Mouse (Mus musculus): ENCODE data around the gene Pced1b. TPM values are rescaled to one million over a fixed set of nuclear protein-coding genes. Genes with fewer than 3 reads are reported as not detected.

The Pced1b gene
- total and polyA plus RNA-seq, 2 experiments from 2014 or later, result 0.89 to 2.6 TPM

DNA sequence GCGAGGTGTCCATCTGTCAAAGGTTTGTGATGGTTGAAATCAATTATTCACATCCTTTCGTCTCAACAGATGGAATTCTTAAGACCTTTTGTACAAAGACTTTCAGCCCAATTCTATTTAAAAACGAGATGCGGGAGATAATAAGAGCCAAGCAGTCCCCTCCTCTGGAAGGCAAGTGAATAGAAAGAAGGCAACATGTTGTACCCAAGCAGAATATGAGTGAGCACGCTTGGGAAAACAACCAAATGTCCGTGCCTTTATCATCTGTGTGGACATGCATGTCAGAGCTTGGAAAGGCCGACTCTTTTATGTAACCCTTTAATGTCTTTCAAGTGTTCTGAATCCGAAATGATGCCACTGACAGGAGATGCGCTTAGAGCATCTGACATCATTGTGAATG is 61.0 kb downstream of the Pced1b start:
- H3K36me3 ChIP-seq (replicated peaks; ENCODE audit: control insufficient read depth, insufficient read depth, low read length), result no peaks in the 10 kb centered on the region
- no peaks in the 10 kb centered on the region for H3K27me3 ChIP-seq (ENCODE audit: control insufficient read depth, insufficient read depth, low read length)
- no peak overlapping the region for H3K27ac ChIP-seq (ENCODE audit: low read depth)
- DNase-seq (ENCODE audit: low spot score) (no peak), ATAC-seq (ENCODE audit: insufficient read depth, low read depth) (no peak)
- WGBS, result 70% methylated on average over 9 of the region's 9 CpGs
- no peak overlapping the region for H3K4me2 ChIP-seq (ENCODE audit: low read depth, low read length)
- H3K4me1 ChIP-seq (ENCODE audit: control insufficient read depth, insufficient read depth), result no peaks in the 10 kb centered on the region
- H3K9me3 ChIP-seq (replicated peaks; ENCODE audit: control insufficient read depth, low read length), result no peaks in the 10 kb centered on the region
- H3K4me3 ChIP-seq (ENCODE audit: low read depth, low read length), result no peak overlapping the region
- TF ChIP-seq EP300 (IDR thresholded peaks at IDR 0.05; ENCODE audit: low read depth), result no peak
- TF ChIP-seq CTCF (IDR thresholded peaks at IDR 0.05; ENCODE audit: low read depth), result no peak
- no peak overlapping the region for H3K9ac ChIP-seq (replicated peaks; ENCODE audit: low read depth, low read length)

DNA sequence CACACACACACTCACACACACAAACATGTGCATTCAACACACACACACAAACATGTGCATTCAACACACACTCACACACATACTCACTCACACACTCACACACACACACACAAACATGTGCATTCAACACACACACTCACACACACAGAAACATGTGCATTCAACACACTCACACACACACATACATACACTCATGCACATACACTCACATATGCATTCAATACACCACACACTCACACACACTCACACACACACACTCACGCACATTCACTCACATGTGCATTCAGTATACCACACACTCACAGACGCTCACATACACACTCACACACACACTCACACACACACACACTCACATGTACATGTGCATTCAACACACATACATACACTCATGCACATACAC is 62.6 kb downstream of the Pced1b start:
- Histone ChIP-seq H3K27me3 (ENCODE audit: control insufficient read depth, insufficient read depth, low read length) (no peaks in the 10 kb centered on the region), H3K4me3 (ENCODE audit: low read depth, low read length) (no peak overlapping the region), H3K4me1 (ENCODE audit: control insufficient read depth, insufficient read depth) (no peaks in the 10 kb centered on the region), H3K4me2 (ENCODE audit: low read depth, low read length) (no peak overlapping the region), H3K9me3 (replicated peaks; ENCODE audit: control insufficient read depth, low read length) (no peaks in the 10 kb centered on the region), H3K27ac (ENCODE audit: low read depth) (no peak overlapping the region), H3K36me3 (replicated peaks; ENCODE audit: control insufficient read depth, insufficient read depth, low read length) (no peaks in the 10 kb centered on the region), H3K9ac (replicated peaks; ENCODE audit: low read depth, low read length) (no peak overlapping the region)
- ATAC-seq (ENCODE audit: insufficient read depth, low read depth), result no peak
- DNase-seq (ENCODE audit: low spot score), result no peak
- TF ChIP-seq CTCF (IDR thresholded peaks at IDR 0.05; ENCODE audit: low read depth), result no peak
- TF ChIP-seq EP300 (IDR thresholded peaks at IDR 0.05; ENCODE audit: low read depth), result no peak
- WGBS, result 91% methylated on average over 2 of the region's 2 CpGs

DNA sequence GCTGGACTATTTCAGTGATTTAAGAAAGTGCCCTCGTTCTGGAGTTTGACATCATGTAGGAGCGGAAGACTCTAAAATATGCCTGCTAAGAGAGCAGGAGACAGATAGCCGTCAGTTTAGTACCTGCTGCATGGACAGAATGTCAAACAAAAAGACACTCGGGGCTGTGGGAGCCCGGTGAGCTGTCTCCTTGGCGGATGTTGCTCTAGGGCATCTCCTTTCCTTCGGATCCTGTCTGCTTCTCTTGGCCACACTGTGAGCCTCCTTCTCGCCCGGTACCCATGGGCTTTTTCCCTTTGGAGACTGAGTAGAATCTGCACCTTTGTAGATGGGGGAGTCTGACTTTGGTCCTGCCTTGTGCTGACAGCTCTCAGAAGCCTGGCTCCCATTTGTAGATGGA is 63.3 kb downstream of the Pced1b start:
- Histone ChIP-seq H3K36me3 (replicated peaks; ENCODE audit: control insufficient read depth, insufficient read depth, low read length) (no peaks in the 10 kb centered on the region), H3K27ac (ENCODE audit: low read depth) (no peak overlapping the region), H3K27me3 (ENCODE audit: control insufficient read depth, insufficient read depth, low read length) (no peaks in the 10 kb centered on the region), H3K9ac (replicated peaks; ENCODE audit: low read depth, low read length) (no peak overlapping the region), H3K4me3 (ENCODE audit: low read depth, low read length) (no peak overlapping the region), H3K4me1 (ENCODE audit: control insufficient read depth, insufficient read depth) (no peaks in the 10 kb centered on the region), H3K4me2 (ENCODE audit: low read depth, low read length) (no peak overlapping the region), H3K9me3 (replicated peaks; ENCODE audit: control insufficient read depth, low read length) (no peaks in the 10 kb centered on the region)
- DNase-seq (ENCODE audit: low spot score), result no peak
- no peak for ATAC-seq (ENCODE audit: insufficient read depth, low read depth)
- WGBS, result 68% methylated on average over 9 of the region's 9 CpGs
- TF ChIP-seq EP300 (IDR thresholded peaks at IDR 0.05; ENCODE audit: low read depth) (no peak), CTCF (IDR thresholded peaks at IDR 0.05; ENCODE audit: low read depth) (no peak)

DNA sequence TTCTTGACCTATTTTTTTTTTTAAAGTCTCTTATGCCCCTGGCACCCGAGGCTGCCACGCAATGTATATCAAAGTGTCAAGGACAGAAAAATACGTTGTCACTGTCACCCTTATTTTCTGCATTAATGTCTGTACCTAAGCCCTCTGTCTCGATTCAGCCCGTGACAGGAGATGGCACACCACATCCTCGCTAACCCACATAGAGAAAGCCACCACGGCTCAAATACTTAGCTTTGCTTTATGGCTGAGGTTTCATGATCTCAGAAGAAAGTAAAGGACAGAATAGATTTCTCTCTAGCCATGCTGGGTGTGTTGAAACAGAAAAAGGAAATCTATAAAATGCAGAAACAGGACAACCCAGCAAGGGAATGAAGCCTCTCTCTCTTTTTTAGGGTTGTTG is 64.3 kb downstream of the Pced1b start:
- Histone ChIP-seq H3K27ac (ENCODE audit: low read depth) (no peak overlapping the region), H3K36me3 (replicated peaks; ENCODE audit: control insufficient read depth, insufficient read depth, low read length) (no peaks in the 10 kb centered on the region), H3K4me1 (ENCODE audit: control insufficient read depth, insufficient read depth) (no peaks in the 10 kb centered on the region), H3K9ac (replicated peaks; ENCODE audit: low read depth, low read length) (no peak overlapping the region), H3K9me3 (replicated peaks; ENCODE audit: control insufficient read depth, low read length) (no peaks in the 10 kb centered on the region), H3K27me3 (ENCODE audit: control insufficient read depth, insufficient read depth, low read length) (no peaks in the 10 kb centered on the region), H3K4me3 (ENCODE audit: low read depth, low read length) (no peak overlapping the region), H3K4me2 (ENCODE audit: low read depth, low read length) (no peak overlapping the region)
- WGBS, result 78% methylated on average over 7 of the region's 7 CpGs
- DNase-seq (ENCODE audit: low spot score), result no peak
- no peak for ATAC-seq (ENCODE audit: insufficient read depth, low read depth)
- TF ChIP-seq CTCF (IDR thresholded peaks at IDR 0.05; ENCODE audit: low read depth) (no peak), EP300 (IDR thresholded peaks at IDR 0.05; ENCODE audit: low read depth) (no peak)

DNA sequence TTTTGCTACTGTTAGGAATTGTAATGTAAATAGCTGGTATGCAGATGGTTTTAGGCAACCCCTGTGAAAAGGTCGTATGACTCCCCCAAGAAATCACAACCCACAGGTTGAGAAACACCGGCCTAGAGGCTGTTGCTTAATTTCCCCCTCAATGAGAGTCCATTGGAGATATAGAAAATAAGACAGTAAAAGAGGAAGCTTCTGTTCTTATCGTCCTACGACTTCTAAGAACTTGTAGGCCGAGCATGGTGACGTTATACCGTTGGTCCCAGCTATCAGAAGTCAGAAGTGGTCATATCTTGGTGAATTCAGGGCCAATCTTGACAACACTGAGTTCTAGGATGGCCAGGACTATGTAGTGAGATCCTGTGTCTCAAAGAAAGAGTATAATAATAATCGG is 65.0 kb downstream of the Pced1b start:
- Histone ChIP-seq H3K9me3 (replicated peaks; ENCODE audit: control insufficient read depth, low read length) (no peaks in the 10 kb centered on the region), H3K27me3 (ENCODE audit: control insufficient read depth, insufficient read depth, low read length) (no peaks in the 10 kb centered on the region), H3K4me3 (ENCODE audit: low read depth, low read length) (no peak overlapping the region), H3K4me1 (ENCODE audit: control insufficient read depth, insufficient read depth) (no peaks in the 10 kb centered on the region), H3K4me2 (ENCODE audit: low read depth, low read length) (no peak overlapping the region), H3K27ac (ENCODE audit: low read depth) (no peak overlapping the region), H3K36me3 (replicated peaks; ENCODE audit: control insufficient read depth, insufficient read depth, low read length) (no peaks in the 10 kb centered on the region), H3K9ac (replicated peaks; ENCODE audit: low read depth, low read length) (no peak overlapping the region)
- DNase-seq (ENCODE audit: low spot score), result no peak
- TF ChIP-seq CTCF (IDR thresholded peaks at IDR 0.05; ENCODE audit: low read depth) (no peak), EP300 (IDR thresholded peaks at IDR 0.05; ENCODE audit: low read depth) (no peak)
- 78% methylated on average over 8 of the region's 8 CpGs for WGBS
- no peak for ATAC-seq (ENCODE audit: insufficient read depth, low read depth)

DNA sequence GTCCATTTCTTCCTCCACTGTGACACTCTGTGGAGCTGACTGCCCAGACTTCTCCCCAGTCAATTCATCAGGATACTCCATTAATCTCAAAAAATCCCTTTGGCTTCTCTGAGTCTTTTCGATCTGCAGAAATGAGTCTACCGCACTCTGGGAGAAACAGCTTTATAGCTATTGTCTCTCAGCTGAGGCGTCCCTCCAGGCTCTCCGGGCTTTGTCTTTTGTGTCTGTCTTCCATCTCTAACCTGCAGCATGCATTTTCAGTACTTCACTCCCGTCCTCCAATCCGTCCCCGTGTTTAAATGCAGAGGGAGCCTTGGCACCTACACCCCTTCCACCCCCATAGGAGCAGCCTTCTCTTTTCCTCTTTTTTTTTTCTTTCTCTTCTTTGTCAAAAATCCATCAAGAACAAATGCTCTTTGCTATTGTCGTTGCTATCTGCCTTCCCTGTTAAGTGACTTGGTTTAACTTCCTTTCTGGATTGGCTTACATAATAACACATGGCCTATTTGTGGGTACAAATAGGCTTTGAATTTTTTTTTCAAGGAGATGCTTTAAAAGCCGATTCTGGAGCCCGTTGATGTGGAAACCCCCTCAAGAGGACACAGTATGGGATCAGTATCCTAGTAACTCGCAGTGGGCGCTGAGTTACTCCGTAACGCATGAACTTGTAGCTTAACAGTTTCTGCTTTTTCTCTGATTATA is 68.0 kb downstream of the Pced1b start:
- Histone ChIP-seq H3K9me3 (replicated peaks; ENCODE audit: control insufficient read depth, low read length) (no peaks in the 10 kb centered on the region), H3K27me3 (ENCODE audit: control insufficient read depth, insufficient read depth, low read length) (no peaks in the 10 kb centered on the region), H3K36me3 (replicated peaks; ENCODE audit: control insufficient read depth, insufficient read depth, low read length) (no peaks in the 10 kb centered on the region), H3K27ac (ENCODE audit: low read depth) (no peak overlapping the region), H3K4me3 (ENCODE audit: low read depth, low read length) (no peak overlapping the region), H3K4me1 (ENCODE audit: control insufficient read depth, insufficient read depth) (no peaks in the 10 kb centered on the region), H3K4me2 (ENCODE audit: low read depth, low read length) (no peak overlapping the region), H3K9ac (replicated peaks; ENCODE audit: low read depth, low read length) (no peak overlapping the region)
- no peak for DNase-seq (ENCODE audit: low spot score)
- WGBS, result 74% methylated on average over 14 of the region's 14 CpGs
- TF ChIP-seq CTCF (IDR thresholded peaks at IDR 0.05; ENCODE audit: low read depth) (no peak), EP300 (IDR thresholded peaks at IDR 0.05; ENCODE audit: low read depth) (no peak)
- no peak for ATAC-seq (ENCODE audit: insufficient read depth, low read depth)
